Mouse (Mus musculus): ENCODE measurements around the gene Cypt2. TPM values are rescaled to one million over a fixed set of nuclear protein-coding genes. Genes with fewer than 3 reads are reported as not detected.
"Not testable (repeated sequence)": the region's sequence is repeated elsewhere in the genome, so short reads cannot be mapped to it uniquely, and the experiment has no call there.

Cypt2 gene
- polyA plus RNA-seq (2012; rRNA removed) = 0.20 TPM in 1 of 2 replicates, not detected in the other

DNA sequence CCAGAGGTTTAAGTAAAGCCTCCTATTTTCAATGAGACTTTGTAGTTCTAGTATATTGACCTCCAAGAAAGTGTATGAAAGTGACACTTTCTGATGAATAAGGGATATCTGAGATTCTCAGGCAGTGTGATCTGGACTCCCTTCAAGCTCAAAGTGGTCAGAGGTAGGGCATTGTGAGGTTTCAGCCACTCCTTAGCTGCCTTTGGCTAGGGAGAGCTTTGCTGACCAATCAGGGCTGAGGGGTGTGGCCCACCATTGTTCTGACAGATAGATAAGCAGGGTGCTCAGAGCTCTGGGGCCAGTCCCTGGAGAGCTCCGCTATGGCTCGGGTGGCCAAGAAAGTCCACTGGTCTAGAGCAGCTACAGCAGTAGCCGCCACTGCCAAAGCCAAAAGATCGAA lies at the start of gene Cypt2:
Gene Cypt2 (plus strand): TSS at position 301 of the 400 bp plus-strand sequence.
- not testable (repeated sequence) for DNase-seq (ENCODE audit: low read depth)

DNA sequence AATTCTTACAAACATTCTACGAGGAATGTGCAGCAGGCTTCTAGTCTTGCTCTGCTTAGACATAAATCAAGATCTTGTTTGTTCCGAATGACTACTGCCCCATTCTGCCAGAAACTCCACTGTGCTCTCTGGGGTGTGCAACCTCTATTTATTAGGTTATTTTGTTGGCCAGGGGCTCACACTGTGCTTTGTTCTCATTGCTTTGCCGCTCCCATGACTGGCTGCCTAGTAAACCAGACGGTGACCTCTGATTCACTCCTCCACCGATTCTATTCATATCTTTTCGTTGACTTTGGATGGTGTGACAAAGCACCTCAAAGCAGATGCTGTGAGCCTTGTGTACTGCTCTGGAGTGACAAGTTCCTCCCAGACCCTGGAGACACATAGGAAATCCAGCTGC lies 46.7 kb downstream of the Cypt2 start:
- no peak for DNase-seq (ENCODE audit: low read depth)
